Mouse (Mus musculus) layer of hippocampus, adult 9-11 months (tissue): ENCODE measurements around the gene D630045J12Rik.

ENCODE experiments used
- DNase-seq: peaks from one replicate; pipeline ENCODE4 v3.0.0; 2022

The D630045J12Rik gene

GRCm38 (mm10) chr6:38186312-38186950, 67.4 kb downstream of the D630045J12Rik start:
- DNase-seq = no peak

GRCm38 (mm10) chr6:38184791-38185190, 69.0 kb downstream of the D630045J12Rik start:
- DNase-seq = no peak

GRCm38 (mm10) chr6:38181756-38182318, 72.0 kb downstream of the D630045J12Rik start:
- DNase-seq = no peak

- no peak for DNase-seq
Observed at GRCm38 (mm10) chr6:38180669-38181068, 73.1 kb downstream of the D630045J12Rik start.

- DNase-seq = no peak
Observed at GRCm38 (mm10) chr6:38165385-38165784, 88.4 kb downstream of the D630045J12Rik start.

GRCm38 (mm10) chr6:38164705-38165104, 89.1 kb downstream of the D630045J12Rik start:
- DNase-seq = no peak

DNA sequence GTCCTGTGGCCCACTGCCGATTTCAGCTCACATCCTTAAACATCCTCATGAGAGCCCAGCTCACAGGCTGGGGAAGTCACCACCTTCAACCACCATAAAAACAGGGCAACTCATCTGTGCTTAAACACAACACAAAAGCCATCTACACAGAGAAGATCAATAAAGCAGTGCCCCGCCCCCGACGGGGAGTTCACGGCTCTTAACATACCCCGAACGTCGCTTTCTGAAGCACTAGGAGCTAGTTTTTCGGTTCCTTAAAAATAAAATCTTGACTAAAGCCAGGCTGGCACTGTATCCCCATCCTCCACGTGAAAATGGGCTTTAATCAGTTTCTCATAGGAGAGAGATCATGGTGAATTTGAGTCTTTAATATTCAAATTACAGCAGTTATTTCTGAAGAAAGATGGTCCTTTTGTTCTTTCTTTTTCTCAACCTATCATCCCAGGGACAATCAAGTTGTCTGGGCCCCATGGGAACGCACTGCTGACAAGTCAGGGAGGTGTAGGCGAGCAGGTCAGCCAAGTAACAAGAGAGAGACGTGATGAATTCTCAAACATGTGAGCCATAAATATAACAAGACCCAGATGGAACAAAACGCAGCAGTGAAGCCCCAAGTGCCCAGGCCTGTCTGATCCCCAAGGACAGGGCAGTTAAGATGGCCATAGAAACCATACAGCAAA, 90.8 kb downstream of the D630045J12Rik start:
- DNase-seq = no peak

- no peak for DNase-seq
Observed at GRCm38 (mm10) chr6:38160556-38160955, 93.3 kb downstream of the D630045J12Rik start.

GRCm38 (mm10) chr6:38160102-38160501, 93.7 kb downstream of the D630045J12Rik start:
- peak; percentile 88 for DNase-seq

- DNase-seq = no peak
Observed at GRCm38 (mm10) chr6:38159576-38159975, 94.2 kb downstream of the D630045J12Rik start.

DNA sequence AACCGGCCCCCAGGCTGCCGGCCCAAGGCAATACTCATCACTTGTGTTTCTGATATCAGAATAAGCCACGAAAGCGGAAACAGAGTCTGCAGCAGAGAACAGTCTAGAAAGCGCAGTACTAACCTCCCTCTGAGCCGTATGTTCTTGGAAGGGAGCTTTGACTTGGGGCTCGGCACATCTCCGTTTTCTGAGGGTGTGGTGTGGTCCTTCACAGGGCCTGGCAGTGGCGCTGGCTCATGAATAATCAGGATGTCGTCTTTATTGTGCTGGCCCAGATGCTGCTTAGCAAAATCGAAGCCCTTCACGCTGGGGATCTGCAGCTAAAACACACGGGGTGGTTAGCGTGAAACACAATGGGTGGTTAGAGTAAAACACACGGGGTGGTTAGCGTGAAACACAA, 95.9 kb downstream of the D630045J12Rik start:
- no peak for DNase-seq

DNA sequence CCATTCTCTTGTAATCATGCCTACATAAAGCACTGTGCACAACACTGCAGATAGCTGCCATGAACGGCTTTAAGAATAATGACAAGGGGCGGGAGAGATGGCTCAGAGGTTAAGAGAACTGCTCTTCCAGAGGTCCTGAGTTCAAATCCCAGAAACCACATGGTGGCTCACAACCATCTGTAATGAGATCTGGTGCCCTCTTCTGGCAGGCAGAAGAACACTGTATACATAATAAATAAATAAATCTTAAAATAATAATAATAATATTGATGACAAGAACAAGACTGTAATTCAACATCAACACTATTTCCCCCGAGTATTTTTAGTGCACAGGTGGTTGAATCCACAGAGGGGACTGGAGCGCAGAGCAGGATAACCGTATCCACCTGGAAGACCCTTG, 97.6 kb downstream of the D630045J12Rik start:
- no peak for DNase-seq

DNA sequence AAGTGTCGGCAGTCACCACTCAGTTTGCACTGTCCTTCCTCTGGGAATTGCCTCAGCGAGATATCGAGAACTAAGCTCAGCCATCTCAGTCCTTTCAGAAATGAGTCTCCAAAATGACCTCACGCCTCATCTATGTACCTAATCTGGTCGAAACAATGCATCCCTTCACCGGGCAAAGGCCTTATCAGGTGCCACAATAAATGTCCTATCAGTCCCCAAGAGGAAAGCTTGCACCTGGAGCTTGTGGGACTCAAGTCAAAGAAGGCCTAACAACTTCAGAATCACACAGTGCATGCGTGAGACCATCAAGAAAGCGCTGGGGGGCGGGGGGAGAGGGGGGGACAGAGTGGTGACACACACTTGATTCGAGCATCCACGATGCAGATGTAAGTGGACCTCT, 101.5 kb downstream of the D630045J12Rik start:
- DNase-seq = no peak

- no peak for DNase-seq
Observed at GRCm38 (mm10) chr6:38149483-38149882, 104.3 kb downstream of the D630045J12Rik start.

DNA sequence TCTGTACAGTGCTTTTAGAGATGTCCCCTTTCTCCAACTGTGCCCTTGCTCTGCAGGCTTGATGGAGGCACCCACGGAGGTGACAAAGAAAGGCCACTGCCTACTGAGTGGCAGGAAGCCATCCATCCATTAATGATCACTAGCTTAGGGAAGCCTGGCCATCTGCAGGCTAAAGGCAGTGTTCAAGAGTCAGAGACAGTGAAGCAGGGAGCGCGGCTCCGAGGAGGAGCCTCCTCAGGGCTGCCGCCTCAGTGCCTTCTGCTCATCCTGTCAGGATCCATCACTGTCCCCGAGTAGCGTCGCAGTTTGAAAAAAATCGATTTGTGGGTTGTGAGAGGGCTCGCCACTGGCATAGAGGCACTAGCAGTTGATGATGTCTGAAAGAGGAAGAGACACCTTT, 105.2 kb downstream of the D630045J12Rik start:
- no peak for DNase-seq

DNA sequence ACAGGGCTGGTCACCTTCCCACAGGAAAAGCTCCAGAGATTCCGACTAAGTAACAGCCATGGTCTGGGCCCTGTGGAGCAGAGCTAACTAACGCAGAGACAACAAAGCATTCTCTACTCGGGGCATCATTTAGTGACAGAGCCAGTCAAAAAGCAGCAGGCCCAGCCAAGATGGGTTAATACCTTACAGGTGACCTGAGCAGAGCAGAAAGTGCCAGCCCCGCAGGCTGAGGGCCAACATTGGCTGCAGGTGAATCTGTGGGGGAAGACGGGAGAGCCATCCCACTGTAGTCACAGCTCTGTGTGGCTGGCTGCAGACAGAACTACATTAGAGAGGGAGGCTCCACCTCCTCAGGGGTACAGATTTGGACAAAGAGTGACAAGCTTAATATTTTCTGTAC, 106.5 kb downstream of the D630045J12Rik start:
- DNase-seq = no peak

DNA sequence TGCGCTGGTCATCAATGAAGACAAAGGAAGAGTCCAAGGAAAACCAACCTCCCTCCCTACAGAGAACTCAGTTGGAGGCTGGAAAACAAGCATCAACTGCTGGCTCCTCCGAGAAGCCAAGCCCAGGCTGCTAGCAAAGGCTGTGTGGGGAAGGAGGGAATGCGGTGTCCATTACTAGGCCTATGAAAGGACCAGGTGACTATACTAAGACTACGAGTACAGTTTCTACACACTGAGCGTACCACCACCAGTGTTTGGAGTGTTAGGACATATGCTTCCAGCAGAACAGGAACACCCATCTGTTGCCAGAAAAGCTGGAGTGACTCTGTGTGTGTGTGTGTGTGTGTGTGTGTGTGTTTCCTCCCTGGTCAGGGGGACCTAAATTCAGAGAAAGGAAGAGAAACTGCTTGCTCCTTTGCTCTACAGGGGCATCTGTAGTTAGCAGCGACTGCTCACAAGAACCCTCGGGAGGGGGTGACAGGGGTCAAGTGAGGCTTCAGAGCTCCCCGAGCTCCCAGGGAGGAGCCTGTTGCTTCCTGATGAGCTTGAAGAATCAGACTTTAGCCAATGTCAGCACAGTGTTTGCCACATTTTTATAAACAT, 108.2 kb downstream of the D630045J12Rik start:
- peak; percentile 84 for DNase-seq

- no peak for DNase-seq
Observed at GRCm38 (mm10) chr6:38144161-38144998, 109.4 kb downstream of the D630045J12Rik start.

DNA sequence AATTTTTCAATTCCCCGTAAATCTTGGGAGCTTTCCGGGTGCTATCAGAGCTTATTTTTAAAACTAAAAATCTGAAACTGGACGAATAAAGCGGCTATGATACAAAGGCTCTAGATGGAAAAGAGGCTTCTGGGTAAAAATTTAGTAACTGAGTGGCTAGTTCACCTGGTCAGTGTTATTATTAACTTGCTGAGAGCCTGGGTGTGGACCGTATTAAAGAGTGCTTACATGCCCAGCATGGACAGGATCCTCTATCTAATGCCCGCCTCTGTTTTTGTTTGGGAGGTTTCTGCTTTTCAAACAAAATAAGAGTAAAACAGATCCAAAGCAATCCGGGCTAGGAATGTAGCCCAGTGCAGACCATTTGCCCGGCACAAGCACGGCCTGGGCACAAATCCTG, 113.4 kb downstream of the D630045J12Rik start:
- no peak for DNase-seq

DNA sequence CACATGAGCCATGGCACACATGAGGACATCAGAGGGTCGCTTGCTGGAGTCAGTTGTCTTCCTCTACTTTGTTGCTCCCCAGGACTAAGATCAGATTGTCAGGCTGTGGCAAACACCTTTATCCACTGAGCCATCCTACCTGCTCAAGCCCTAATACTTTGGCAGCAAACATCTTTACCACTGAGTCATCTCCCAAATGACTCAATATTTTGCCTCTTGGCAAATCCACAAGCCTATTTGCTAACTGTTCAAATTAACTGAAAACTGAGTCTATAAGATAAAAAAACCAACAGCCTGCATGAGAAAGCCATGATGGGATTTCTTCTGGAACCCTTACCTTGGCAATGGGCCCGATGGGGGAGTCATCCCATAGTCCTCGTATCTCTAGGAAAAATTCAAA, 114.7 kb downstream of the D630045J12Rik start:
- no peak for DNase-seq

- peak; percentile 67 for DNase-seq
Observed at GRCm38 (mm10) chr6:38134806-38135559, 118.8 kb downstream of the D630045J12Rik start.

DNA sequence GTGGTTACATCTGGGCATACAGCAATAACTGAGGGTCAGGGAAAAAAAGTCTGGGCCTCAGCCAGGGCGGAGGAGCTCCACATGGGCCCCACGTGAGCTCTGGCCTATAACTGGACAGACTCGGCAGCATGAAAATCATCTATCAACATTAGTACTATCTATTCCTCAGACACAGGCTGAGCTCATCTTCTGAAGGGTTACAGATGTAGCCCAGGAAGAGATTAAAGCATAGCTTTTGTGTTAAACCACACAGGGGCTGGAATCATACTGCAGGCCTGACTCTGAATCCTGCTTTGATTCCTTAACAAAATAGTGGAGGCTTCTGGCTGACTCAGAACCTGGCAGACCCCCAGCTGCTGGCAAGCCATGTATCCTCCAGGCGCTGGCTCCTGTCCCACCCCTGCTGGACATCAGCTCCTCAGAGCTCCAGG, 122.0 kb downstream of the D630045J12Rik start:
- DNase-seq = no peak
